Mouse (Mus musculus): ENCODE data around the gene Napa.

DNA sequence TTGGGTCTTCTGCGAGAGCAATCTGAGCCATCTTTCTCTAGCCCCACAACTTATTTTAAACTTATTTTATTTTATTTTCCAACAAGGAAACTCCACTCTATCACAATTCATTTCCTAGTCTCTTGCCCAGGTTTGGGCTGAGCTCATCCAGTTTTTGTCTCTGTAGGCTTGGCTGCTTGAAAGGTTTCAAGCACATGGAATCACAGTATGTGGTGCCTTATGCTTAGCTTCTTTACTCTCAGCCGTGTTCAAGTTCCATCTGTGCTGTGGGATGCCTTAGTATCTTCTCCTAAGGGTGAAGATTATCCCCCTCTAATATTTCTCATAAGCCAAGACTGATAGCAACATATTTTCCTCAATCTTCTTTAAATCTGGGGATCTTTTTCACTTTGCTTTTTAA lies 10.7 kb upstream of the Napa start:
- TF ChIP-seq POLR2A (IDR thresholded peaks at IDR 0.05; ENCODE audit: insufficient read depth, low read length) (no peak), CTCF (IDR thresholded peaks at IDR 0.05; ENCODE audit: low read depth, low read length) (no peak), EP300 (IDR thresholded peaks at IDR 0.05; ENCODE audit: insufficient read depth, low read depth, low read length) (no peak)

All from ES-Bruce4 (cell line).